Mouse (Mus musculus): ENCODE measurements around the gene 4921539E11Rik.

- TF ChIP-seq POLR2A (IDR thresholded peaks at IDR 0.05; ENCODE audit: extremely low read depth, insufficient read depth, low read length) (no peak), CTCF (IDR thresholded peaks at IDR 0.05; ENCODE audit: extremely low read depth, insufficient read depth, low read length) (no peak)
Observed at GRCm38 (mm10) chr4:103321461-103321860, 30.8 kb upstream of the 4921539E11Rik start.

Measured in cortical plate, adult 2 months (tissue).